Mouse (Mus musculus) R1 (cell line): ENCODE results near the gene Desi1.
A peak's percentile ranks its signal among the peaks of the same experiment; 100 is the strongest.

Experiments
- DNase-seq: peaks from one replicate; pipeline ENCODE4 v3.0.0-alpha.2; 2018; ENCODE audit warnings: low read depth, low spot score

The Desi1 gene

GRCm38 (mm10) chr15:82033762-82034161, at the start of gene Desi1:
TSS of gene Desi1 (minus strand) at chr15:82033862.
- DNase-seq: no peak

- no peak for DNase-seq
Observed at GRCm38 (mm10) chr15:82081161-82081560, 47.5 kb upstream of the Desi1 start.

GRCm38 (mm10) chr15:82079883-82080282, 46.2 kb upstream of the Desi1 start:
- peak; percentile 78 for DNase-seq

DNA sequence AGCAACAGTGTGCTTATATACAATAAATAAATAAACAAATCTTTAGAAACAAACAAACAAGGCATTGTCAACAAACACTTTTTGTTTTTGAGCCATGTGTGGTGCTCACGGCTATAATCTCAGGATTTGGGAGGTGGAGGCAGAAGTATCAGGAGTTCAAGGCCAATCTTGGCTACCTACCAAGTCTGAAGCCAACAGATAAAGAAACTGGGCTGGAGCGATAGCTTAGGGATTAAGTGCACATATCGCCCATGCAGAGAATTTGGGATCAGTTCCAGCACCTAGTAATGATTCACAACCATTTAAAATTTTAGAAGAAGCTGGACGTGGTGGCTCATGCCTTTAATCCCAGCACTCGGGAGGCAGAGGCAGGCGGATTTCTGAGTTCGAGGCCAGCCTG, 39.8 kb upstream of the Desi1 start:
- no peak for DNase-seq

- peak; percentile 39 for DNase-seq
Observed at GRCm38 (mm10) chr15:82071816-82072469, 38.3 kb upstream of the Desi1 start.

GRCm38 (mm10) chr15:82069898-82070297, 36.2 kb upstream of the Desi1 start, which contains the start of gene Mei1:
TSS of gene Mei1 (plus strand) at chr15:82069996.
- peak; percentile 49 for DNase-seq

GRCm38 (mm10) chr15:82065511-82065910, 31.8 kb upstream of the Desi1 start:
- peak; percentile 92 for DNase-seq

- no peak for DNase-seq
Observed at GRCm38 (mm10) chr15:82063909-82064308, 30.2 kb upstream of the Desi1 start.

DNA sequence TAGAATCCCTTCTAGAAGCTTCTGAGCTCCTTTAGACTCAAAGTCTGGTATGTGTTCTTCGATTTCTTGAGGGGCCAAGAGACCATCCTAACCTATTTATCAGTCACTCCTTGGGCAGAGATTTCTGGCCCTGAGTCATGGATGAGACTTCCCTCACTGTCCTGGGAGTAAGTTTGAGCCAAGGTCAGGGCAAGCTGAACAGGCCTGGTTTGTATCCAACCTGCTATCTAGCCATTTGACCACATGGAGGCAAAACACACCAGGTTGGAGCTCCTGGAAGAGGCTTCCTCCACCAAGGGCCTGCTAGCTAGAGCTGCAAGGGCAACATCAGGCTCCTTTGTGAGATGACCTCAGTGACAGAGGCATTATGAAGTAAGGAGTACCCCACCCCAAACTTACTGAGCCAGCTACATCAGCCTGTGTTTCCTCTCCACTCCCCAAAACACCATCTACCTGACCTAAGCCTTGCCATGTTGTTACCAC, 25.1 kb upstream of the Desi1 start, which contains the start of gene 4930407I10Rik:
Gene 4930407I10Rik (plus strand): TSS at position 433 of the 483 bp plus-strand sequence.
- DNase-seq: no peak

- no peak for DNase-seq
Observed at GRCm38 (mm10) chr15:82052544-82052943, 18.9 kb upstream of the Desi1 start.

DNA sequence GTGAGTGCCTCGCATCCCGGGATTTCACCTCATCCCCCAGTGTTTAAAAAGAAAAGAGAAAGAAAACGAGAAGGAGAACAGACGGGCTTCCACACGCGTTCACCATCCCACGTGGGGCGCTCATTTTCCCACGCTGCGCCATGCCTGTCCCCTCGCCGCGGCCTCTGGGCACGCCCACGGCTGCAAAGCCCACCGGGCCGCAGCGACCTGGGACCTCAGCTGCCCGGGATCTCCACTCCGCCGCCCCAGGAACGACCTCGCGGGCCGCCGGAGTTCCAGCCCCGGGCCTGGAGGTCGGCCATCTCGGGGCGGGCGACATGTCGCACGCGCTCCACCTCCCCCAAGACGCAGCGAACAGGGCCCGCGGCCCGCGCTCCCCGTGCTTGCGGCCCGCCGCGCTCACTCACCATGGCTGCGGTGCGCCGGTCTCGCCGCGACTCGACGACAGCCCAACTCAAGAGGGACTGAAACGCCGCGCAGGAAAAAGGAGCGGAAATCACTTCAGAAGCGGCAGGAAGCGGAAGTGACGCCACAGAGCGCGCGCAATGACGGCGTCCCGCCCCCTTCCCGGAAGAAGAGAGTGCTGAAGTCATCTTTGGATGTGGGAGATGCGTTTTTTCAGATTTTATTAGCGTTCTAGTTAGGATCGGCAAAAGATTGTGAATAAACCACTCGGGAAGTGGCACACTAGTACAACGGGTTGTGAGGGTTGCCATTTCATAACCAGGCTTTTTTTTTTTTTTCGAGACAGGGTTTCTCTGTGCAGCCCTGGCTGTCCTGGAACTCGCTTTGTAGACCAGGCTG, 13.6 kb upstream of the Desi1 start, which contains the start of gene Snu13:
Gene Snu13 (minus strand): TSS at position 519 of the 804 bp plus-strand sequence.
- DNase-seq: peak; percentile 90

GRCm38 (mm10) chr15:82046246-82046891, 12.7 kb upstream of the Desi1 start:
- DNase-seq: peak; percentile 44

DNA sequence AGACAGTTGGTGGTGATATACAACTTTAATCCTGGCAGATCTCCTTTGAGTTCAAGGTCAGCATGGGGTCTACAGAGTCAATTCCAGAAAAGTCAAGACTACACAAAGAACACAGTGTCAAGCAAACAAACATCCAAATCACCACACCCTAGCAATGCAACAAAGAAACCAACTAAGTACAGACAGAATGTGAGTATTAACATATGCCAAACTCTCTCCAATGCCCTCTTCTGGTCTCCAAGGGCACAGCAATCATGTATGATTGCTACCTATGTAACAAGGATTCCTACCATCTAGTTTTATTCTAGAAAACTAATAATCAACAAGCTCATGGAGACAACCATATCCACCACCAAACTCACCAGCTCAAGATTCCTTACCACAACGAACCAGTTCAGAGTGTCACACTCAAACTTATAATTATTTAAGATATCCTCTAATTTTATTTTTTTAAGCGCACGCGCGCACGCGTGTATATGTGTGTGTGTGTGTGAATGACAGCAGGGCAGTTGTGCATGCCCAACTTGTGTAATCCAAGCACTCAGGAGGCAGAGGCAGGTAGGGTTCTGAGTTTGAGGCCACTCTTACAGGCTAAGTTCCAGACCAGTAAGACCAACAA, 10.6 kb upstream of the Desi1 start:
- DNase-seq: peak; percentile 84

DNA sequence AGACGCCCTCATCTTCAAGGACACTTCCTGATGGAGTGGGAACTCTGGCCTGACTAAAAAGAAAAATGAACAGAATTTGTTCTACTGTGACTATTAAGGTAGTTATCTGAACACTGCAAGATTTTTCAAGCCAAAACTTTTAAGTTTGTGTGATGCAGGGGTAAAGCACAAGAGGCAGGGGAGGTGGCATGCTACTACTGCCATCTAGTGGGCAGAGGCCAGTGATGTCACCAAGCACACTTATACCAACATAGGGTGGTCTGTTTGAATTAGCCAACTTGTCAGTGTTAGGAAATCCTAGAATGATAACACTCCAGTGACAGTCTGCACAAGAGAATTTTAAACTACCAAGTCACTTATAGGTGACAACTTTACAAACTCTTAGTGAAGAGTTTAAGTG, 7.0 kb upstream of the Desi1 start:
- peak; percentile 71 for DNase-seq

DNA sequence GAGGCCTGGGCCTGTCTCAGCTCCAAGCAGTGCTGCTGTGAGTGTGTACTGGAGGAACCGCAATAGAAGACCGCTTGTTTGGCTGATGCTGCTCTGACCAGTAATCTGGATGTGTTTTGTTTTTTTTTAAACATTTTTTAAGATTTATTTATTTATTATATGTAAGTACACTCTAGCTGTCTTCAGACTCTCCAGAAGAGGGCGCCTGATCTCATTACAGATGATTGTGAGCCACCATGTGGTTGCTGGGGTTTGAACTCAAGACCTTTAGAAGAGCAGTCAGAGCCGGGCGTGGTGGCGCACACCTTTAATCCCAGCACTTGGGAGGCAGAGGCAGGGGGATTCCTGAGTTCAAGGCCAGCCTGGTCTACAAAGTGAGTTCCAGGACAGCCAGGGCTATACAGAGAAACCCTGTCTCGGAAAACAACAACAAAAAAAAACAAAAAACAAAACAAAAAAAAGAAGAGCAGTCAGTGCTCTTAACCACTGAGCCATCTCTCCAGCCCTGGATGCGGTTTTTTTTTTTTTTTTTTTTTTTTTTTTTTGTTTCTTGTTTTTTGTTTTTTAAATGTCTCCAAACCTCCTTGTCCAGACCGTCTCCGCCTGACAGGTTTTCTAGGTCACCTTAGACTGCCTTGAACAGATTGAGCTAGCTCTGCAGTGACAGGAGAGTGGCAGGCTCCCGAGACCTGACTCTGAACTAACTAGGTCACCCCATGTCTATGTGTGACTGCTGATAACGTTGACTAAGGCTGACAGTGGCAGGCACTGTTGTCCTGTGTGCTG, 2.4 kb upstream of the Desi1 start:
- DNase-seq: peak; percentile 82

GRCm38 (mm10) chr15:82032386-82032785, 1.3 kb downstream of the Desi1 start:
- no peak for DNase-seq

GRCm38 (mm10) chr15:82027726-82028125, 5.9 kb downstream of the Desi1 start:
- no peak for DNase-seq

GRCm38 (mm10) chr15:82027276-82027675, 6.4 kb downstream of the Desi1 start:
- no peak for DNase-seq

DNA sequence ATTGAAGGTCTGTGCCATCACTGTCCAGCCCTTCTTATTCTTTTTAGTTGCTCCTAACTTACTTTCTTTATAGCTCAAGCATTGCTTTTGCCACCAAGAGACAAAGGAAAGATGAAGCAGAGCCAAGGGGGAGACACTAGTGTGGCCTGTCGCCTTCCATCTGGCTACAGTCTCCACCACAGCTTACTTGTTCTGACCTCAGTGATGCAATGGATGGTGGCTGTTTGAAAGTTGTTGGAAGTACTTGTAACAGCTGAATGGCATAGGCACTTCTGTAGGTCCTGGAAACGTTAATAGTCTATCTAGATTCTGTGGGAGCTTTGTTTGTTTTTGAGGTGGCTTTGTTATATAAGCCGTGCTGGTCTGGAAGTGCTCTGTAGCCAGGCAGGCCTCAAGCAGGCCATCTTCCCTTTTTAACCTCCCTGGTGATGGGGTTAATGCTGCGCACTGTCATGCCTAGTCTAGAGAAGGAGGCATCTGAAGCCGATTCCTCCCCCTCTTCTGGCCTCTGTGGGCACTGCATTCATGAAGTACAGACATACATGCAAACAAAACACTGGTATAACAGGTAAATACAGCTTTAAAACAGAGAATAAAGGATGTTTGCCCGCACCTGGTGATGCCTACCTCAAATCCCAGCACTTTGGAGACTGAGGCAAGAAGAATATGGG, 9.6 kb downstream of the Desi1 start:
- no peak for DNase-seq

DNA sequence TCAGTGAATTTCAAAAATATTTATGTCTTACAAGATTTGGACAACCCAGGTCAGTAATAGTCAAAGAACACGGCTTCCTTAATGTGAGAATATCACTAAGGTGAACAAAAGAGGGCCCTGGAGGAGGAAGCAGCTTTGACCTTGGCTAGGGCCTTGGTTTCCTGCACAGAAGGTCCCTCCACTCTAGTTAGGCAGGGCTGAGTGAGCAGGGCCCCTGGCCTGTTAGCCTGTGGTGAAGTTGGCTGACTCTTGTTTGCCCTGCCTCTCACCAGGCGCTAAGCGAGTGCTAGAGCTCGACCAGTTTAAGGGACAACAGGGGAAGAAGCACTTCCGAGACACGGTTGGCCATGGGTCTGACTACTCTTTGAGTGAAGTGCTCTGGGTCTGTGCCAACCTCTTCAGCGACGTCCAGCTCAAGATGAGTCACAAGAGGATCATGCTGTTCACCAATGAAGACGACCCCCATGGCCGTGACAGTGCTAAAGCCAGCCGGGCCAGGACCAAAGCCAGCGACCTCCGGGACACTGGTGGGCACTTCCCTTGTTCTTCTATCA, 11.1 kb downstream of the Desi1 start:
- no peak for DNase-seq
